Mouse (Mus musculus) erythroblast, embryonic 14.5 days (primary cell): ENCODE measurements around the gene Card10.

Experiments used
- GATA1 ChIP-seq: IDR thresholded peaks from 2 replicates; pipeline ENCODE4 v1.6.1; 2012; ENCODE audit warnings: low read length, inconsistent platforms, mixed read lengths
- TAL1 ChIP-seq: IDR thresholded peaks from 3 replicates; pipeline ENCODE4 v1.6.1; 2012; ENCODE audit warnings: low read length, inconsistent platforms, mixed read lengths

- TF ChIP-seq TAL1 (no peak), GATA1 (no peak)
Measured at GRCm38 (mm10) chr15:78828315-78828714, 25.5 kb upstream of the Card10 start.
